Mouse (Mus musculus) liver, postnatal 0 days (tissue): ENCODE measurements around the gene Gp5. TPM values are rescaled to one million over a fixed set of nuclear protein-coding genes. Genes with fewer than 3 reads are reported as not detected.

ENCODE experiments used
- ATAC-seq: fragments of 200-750 bp; cut with Nextera tagmentation; 2 replicates; pipeline ENCODE4 v1.8.0; 2017; ENCODE audit warnings: mild to moderate bottlenecking, moderate library complexity
- DNase-seq: peaks from one replicate; pipeline ENCODE4 v3.0.0-alpha.2; 2016
- H3K27ac ChIP-seq: fragments of 300-500 bp; sonication (generic); 2 replicates; pipeline ENCODE4 v1.5.1; 2014; ENCODE audit warnings: antibody characterized with exemption, moderate library complexity, mild to moderate bottlenecking, low read depth
- H3K27me3 ChIP-seq: fragments of 300-500 bp; sonication (generic); 2 replicates; pipeline ENCODE4 v1.6.1; 2014; ENCODE audit warnings: low read length, control low read depth, mixed read lengths; ENCODE audit not compliant: insufficient read depth
- H3K36me3 ChIP-seq: fragments of 300-500 bp; sonication (generic); replicated peaks from 2 replicates; pipeline ENCODE4 v1.6.1; 2014; ENCODE audit warnings: mild to moderate bottlenecking, control low read depth, low read length, moderate library complexity, mixed read lengths; ENCODE audit not compliant: insufficient read depth
- H3K4me1 ChIP-seq: fragments of 300-500 bp; sonication (generic); 2 replicates; pipeline ENCODE4 v1.6.1; 2014; ENCODE audit warnings: antibody characterized with exemption, mild to moderate bottlenecking, control low read depth; ENCODE audit not compliant: insufficient read depth
- H3K4me2 ChIP-seq: fragments of 300-500 bp; sonication (generic); 2 replicates; pipeline ENCODE4 v1.6.1; 2014; ENCODE audit warnings: low read depth, mild to moderate bottlenecking, low read length, moderate library complexity, mixed read lengths
- H3K4me3 ChIP-seq: fragments of 300-500 bp; sonication (generic); 2 replicates; pipeline ENCODE4 v1.5.1; 2014; ENCODE audit warnings: low read depth, low read length
- H3K9ac ChIP-seq: fragments of 300-500 bp; sonication (generic); replicated peaks from 2 replicates; pipeline ENCODE4 v1.6.1; 2014; ENCODE audit warnings: mild to moderate bottlenecking, moderate library complexity
- H3K9me3 ChIP-seq: fragments of 300-500 bp; sonication (generic); 2 replicates; pipeline ENCODE4 v1.6.1; 2016; ENCODE audit warnings: mild to moderate bottlenecking, control low read depth, low read length, mixed read lengths
- CTCF ChIP-seq: sonication (generic); IDR thresholded peaks from 2 replicates; pipeline ENCODE4 v1.5.1; 2016; ENCODE audit warnings: antibody characterized with exemption, low read depth
- EP300 ChIP-seq: IDR thresholded peaks from 2 replicates; pipeline ENCODE4 v1.6.1; 2016; ENCODE audit warnings: antibody characterized with exemption, low read depth, mild to moderate bottlenecking
- WGBS: fragments of 180-500 bp; shearing (Covaris S2); extraction: QIAGEN DNeasy Blood & Tissue Kit; methylation state at CpG from one replicate; pipeline ENCODE4 v1.1.7; 2014; ENCODE audit not compliant: insufficient replicate concordance; 5-methylcytosine and 5-hydroxymethylcytosine counted together
- polyA plus RNA-seq: library from polyadenylated mRNA; unstranded; fragments of >200 nt; fragmentation: Nextera tagmentation; extraction: Ambion mirVana; gene quantifications from 2 replicates; pipeline ENCODE4 v1.2.1, GENCODE M21; 2015

Gp5 gene
- polyA plus RNA-seq, 1 experiment from 2014 or later = 17.5 TPM

GRCm38 (mm10) chr16:30273065-30273464 lies 37.5 kb downstream of the Gp5 start:
- Histone ChIP-seq H3K36me3 (no peaks in the 10 kb centered on the region), H3K4me1 (no peaks in the 10 kb centered on the region), H3K27ac (no peak overlapping the region), H3K4me2 (no peak overlapping the region), H3K9me3 (no peaks in the 10 kb centered on the region), H3K27me3 (no peaks in the 10 kb centered on the region), H3K9ac (no peak overlapping the region), H3K4me3 (no peak overlapping the region)
- no peak for TF ChIP-seq EP300
- TF ChIP-seq CTCF = no peak
- WGBS = 81% methylated on average over 8 of the region's 8 CpGs
- no peak for ATAC-seq
- DNase-seq = no peak

GRCm38 (mm10) chr16:30271941-30272595 lies 38.5 kb downstream of the Gp5 start:
- ATAC-seq (no peak), DNase-seq (no peak)
- H3K36me3 ChIP-seq = no peaks in the 10 kb centered on the region
- no peaks in the 10 kb centered on the region for H3K27me3 ChIP-seq
- no peak overlapping the region for H3K4me2 ChIP-seq
- TF ChIP-seq EP300 = no peak
- TF ChIP-seq CTCF = no peak
- H3K9me3 ChIP-seq = no peaks in the 10 kb centered on the region
- 56% methylated on average over 6 of the region's 6 CpGs for WGBS
- 0 out of 2 replicates have a peak overlapping the region, but pooled peaks have one; percentile 34 for H3K27ac ChIP-seq
- H3K9ac ChIP-seq = no peak overlapping the region
- H3K4me3 ChIP-seq = no peak overlapping the region
- no peaks in the 10 kb centered on the region for H3K4me1 ChIP-seq

- Histone ChIP-seq H3K9me3 (no peaks in the 10 kb centered on the region), H3K4me2 (no peak overlapping the region), H3K27me3 (no peaks in the 10 kb centered on the region), H3K4me1 (no peaks in the 10 kb centered on the region), H3K27ac (0 out of 2 replicates have a peak overlapping the region, but pooled peaks have one; percentile 34), H3K9ac (no peak overlapping the region), H3K36me3 (no peaks in the 10 kb centered on the region), H3K4me3 (no peak overlapping the region)
- no peak for TF ChIP-seq EP300
- no peak for TF ChIP-seq CTCF
- DNase-seq (no peak), ATAC-seq (no peak)
- WGBS = 62% methylated on average over 8 of the region's 8 CpGs
Measured at GRCm38 (mm10) chr16:30271223-30271761, 39.3 kb downstream of the Gp5 start.

- Histone ChIP-seq H3K9ac (peak within 1 kb of the TSS; percentile 68), H3K4me2 (peak within 1 kb of the TSS; percentile 67), H3K4me3 (peak within 1 kb of the TSS; percentile 50), H3K4me1 (peaks cover 6% of the 10 kb centered on the region), H3K36me3 (no peaks in the 10 kb centered on the region), H3K9me3 (no peaks in the 10 kb centered on the region), H3K27me3 (no peaks in the 10 kb centered on the region), H3K27ac (peak within 1 kb of the TSS; percentile 89)
- TF ChIP-seq EP300 (peak; percentile 64), CTCF (no peak)
- ATAC-seq (peak; percentile 83), DNase-seq (peak; percentile 70)
- 56% methylated on average over 5 of the region's 5 CpGs for WGBS
Measured at GRCm38 (mm10) chr16:30267359-30267758, 43.2 kb downstream of the Gp5 start, which contains the start of gene Cpn2. Cpn2 (minus strand) TSS chr16:30267499.

- TF ChIP-seq CTCF (no peak), EP300 (no peak)
- peaks cover 6% of the 10 kb centered on the region for H3K4me1 ChIP-seq
- DNase-seq (no peak), ATAC-seq (no peak)
- H3K27ac ChIP-seq = peak overlapping the region; percentile 89
- peak overlapping the region; percentile 68 for H3K9ac ChIP-seq
- H3K36me3 ChIP-seq = no peaks in the 10 kb centered on the region
- H3K4me2 ChIP-seq = peak overlapping the region; percentile 67
- H3K4me3 ChIP-seq = peak overlapping the region; percentile 50
- no peaks in the 10 kb centered on the region for H3K9me3 ChIP-seq
- H3K27me3 ChIP-seq = no peaks in the 10 kb centered on the region
- WGBS = 65% methylated on average over 5 of the region's 5 CpGs
Measured at GRCm38 (mm10) chr16:30266561-30266960, 44.0 kb downstream of the Gp5 start.

GRCm38 (mm10) chr16:30265611-30266010 lies 45.0 kb downstream of the Gp5 start:
- 36% methylated on average over 4 of the region's 4 CpGs for WGBS
- no peaks in the 10 kb centered on the region for H3K27me3 ChIP-seq
- peak overlapping the region; percentile 34 for H3K9ac ChIP-seq
- 0 out of 2 replicates have a peak overlapping the region, but pooled peaks have one; percentile 50 for H3K4me3 ChIP-seq
- ATAC-seq = no peak
- TF ChIP-seq CTCF (no peak), EP300 (no peak)
- no peaks in the 10 kb centered on the region for H3K36me3 ChIP-seq
- H3K4me1 ChIP-seq = peaks cover 6% of the 10 kb centered on the region
- DNase-seq = no peak
- H3K9me3 ChIP-seq = no peaks in the 10 kb centered on the region
- H3K4me2 ChIP-seq = peak overlapping the region; percentile 67
- H3K27ac ChIP-seq = no peak overlapping the region
